Mouse (Mus musculus): ENCODE data around the gene Tmprss9.

- no peak for TF ChIP-seq SIN3A (IDR thresholded peaks at IDR 0.05; ENCODE audit: low read length)
- no peak for TF ChIP-seq CHD1 (IDR thresholded peaks at IDR 0.05; ENCODE audit: low read depth, low read length)
- TF ChIP-seq CTCF (conservative IDR thresholded peaks at IDR 0.05 in 1 of 2, IDR thresholded peaks at IDR 0.05 in 1 of 2; ENCODE audit: low read depth in 2 of 2, low read length in 2 of 2): no peak
- TF ChIP-seq ZKSCAN1 (IDR thresholded peaks at IDR 0.05; ENCODE audit: borderline replicate concordance, low read depth, low read length): no peak
- no peak for TF ChIP-seq BHLHE40 (IDR thresholded peaks at IDR 0.05; ENCODE audit: low read depth, low read length)
- TF ChIP-seq KAT2A (IDR thresholded peaks at IDR 0.05; ENCODE audit: insufficient replicate concordance, low read length): no peak
- TF ChIP-seq MAX (IDR thresholded peaks at IDR 0.05; ENCODE audit: low read length): no peak
- TF ChIP-seq MXI1 (IDR thresholded peaks at IDR 0.05; ENCODE audit: low read depth, low read length): no peak
These were observed 2.4 kb downstream of the Tmprss9 start for GRCm38 (mm10) chr10:80874035-80874434.

Data from CH12.LX (cell line).